Mouse (Mus musculus) layer of hippocampus, adult 6 months (tissue): Measurements from ENCODE around the gene 2410004P03Rik. TPM values are rescaled to one million over a fixed set of nuclear protein-coding genes. Genes with fewer than 3 reads are reported as not detected.

Experiments used
- long read RNA-seq, 2 experiments: library from polyadenylated mRNA; unstranded; transcript quantifications; one replicate each; pipeline ENCODE4 v2.0.0; 2019 to 2020
- polyA plus RNA-seq: library from polyadenylated mRNA; unstranded; fragments of <200 nt; fragmentation: Nextera tagmentation; gene quantifications from 2 replicates; pipeline ENCODE4 v1.2.3, GENCODE M21; 2021

2410004P03Rik gene
- 4.8 and 7.0 TPM in 2 replicates for polyA plus RNA-seq
- long read RNA-seq, experiment 1, transcript 2410004P03Rik-201 (5 exons, 3,437 nt): major isoform, 6 of 12 reads
- long read RNA-seq, experiment 1, partial matches to known transcripts: 1 of 12 reads
- long read RNA-seq, experiment 1, other reads (novel, unspliced or antisense): 4 of 12 reads
- long read RNA-seq, experiment 2, transcript 2410004P03Rik-201 (5 exons, 3,437 nt): major isoform, 8 of 13 reads
- long read RNA-seq, experiment 2, partial matches to known transcripts: 0 of 13 reads
- long read RNA-seq, experiment 2, other reads (novel, unspliced or antisense): 4 of 13 reads

GRCm38 (mm10) chr12:17011100-17011870 lies at the start of gene 2410004P03Rik:
Gene 2410004P03Rik, minus strand, starts transcription at chr12:17011727.

GRCm38 (mm10) chr12:16999739-17000497 lies 11.6 kb downstream of the 2410004P03Rik start, which contains the start of gene Pqlc3:
Gene Pqlc3, minus strand, starts transcription at chr12:17000408.

Other genes starting within 250 kb of the 2410004P03Rik start
- 0.05 and 0.35 TPM in 2 replicates for gene Greb1, start 210.8 kb downstream of the 2410004P03Rik start, polyA plus RNA-seq
- 5.7 and 6.8 TPM in 2 replicates for gene E2f6, start 200.8 kb downstream of the 2410004P03Rik start, polyA plus RNA-seq
- 13.0 and 14.1 TPM in 2 replicates for gene Rock2, start 116.8 kb downstream of the 2410004P03Rik start, polyA plus RNA-seq
- gene Pqlc3, start 11.3 kb downstream of the 2410004P03Rik start, polyA plus RNA-seq: 0.98 and 2.6 TPM in 2 replicates
- gene Kcnf1, start 165.2 kb upstream of the 2410004P03Rik start, polyA plus RNA-seq: 16.2 and 18.7 TPM in 2 replicates